Mouse (Mus musculus): Measurements from ENCODE around the gene Irs3.
"Not testable (repeated sequence)": the region's sequence is repeated elsewhere in the genome, so short reads cannot be mapped to it uniquely, and the experiment has no call there.

The Irs3 gene

GRCm38 (mm10) chr5:137614921-137615320 lies 30.6 kb downstream of the Irs3 start:
- not testable (repeated sequence) for DNase-seq

GRCm38 (mm10) chr5:137613550-137613949 lies 32.0 kb downstream of the Irs3 start, which contains the start of gene Pcolce:
Gene Pcolce, minus strand, starts transcription at chr5:137613784.
- no peak for DNase-seq

GRCm38 (mm10) chr5:137613076-137613475 lies 32.4 kb downstream of the Irs3 start:
- DNase-seq = no peak

- no peak for DNase-seq
Measured at GRCm38 (mm10) chr5:137611245-137611602, 34.3 kb downstream of the Irs3 start.

GRCm38 (mm10) chr5:137610548-137611244 lies 34.8 kb downstream of the Irs3 start:
- no peak for DNase-seq

- no peak for DNase-seq
Measured at GRCm38 (mm10) chr5:137610056-137610455, 35.5 kb downstream of the Irs3 start.

DNA sequence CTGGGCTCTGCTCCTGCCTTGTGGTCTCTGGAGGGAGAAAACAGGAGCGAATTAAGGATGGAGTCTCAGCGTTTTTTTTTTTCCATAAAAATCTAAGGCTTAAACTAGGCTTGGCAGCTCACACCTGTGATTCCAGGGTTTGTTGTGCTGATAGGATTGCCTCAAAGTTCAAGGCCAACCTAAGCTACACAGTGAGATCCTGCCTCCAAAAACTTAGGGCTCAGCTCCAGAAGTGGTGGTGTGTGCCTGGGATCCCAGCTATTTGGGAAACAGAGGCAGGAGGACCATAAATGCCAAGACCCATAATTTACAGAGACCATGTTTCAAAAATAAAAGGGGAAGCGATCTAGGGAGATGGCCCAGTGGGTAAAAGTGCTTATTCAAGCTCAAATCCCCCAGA lies 36.2 kb downstream of the Irs3 start:
- no peak for DNase-seq

GRCm38 (mm10) chr5:137608654-137609190 lies 36.8 kb downstream of the Irs3 start:
- DNase-seq = no peak

GRCm38 (mm10) chr5:137607860-137608653 lies 37.5 kb downstream of the Irs3 start:
- DNase-seq = no peak

DNA sequence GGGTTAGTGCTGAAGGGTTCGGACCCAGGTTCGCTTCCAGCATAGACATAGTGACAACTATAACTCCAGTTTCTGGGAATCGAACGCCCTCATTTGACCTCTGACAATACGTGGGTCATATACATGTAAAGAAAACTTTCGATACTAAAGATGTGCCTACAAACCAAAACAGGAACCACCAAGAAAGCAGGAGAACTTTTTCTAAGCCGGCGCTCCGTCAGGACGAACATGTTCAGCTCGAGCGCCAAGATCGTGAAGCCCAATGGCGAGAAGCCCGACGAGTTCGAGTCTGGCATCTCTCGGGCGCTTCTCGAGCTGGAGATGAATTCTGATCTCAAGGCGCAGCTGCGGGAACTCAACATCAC lies 44.2 kb downstream of the Irs3 start:
- DNase-seq = peak in 1 of 2 experiments; percentile 19

DNA sequence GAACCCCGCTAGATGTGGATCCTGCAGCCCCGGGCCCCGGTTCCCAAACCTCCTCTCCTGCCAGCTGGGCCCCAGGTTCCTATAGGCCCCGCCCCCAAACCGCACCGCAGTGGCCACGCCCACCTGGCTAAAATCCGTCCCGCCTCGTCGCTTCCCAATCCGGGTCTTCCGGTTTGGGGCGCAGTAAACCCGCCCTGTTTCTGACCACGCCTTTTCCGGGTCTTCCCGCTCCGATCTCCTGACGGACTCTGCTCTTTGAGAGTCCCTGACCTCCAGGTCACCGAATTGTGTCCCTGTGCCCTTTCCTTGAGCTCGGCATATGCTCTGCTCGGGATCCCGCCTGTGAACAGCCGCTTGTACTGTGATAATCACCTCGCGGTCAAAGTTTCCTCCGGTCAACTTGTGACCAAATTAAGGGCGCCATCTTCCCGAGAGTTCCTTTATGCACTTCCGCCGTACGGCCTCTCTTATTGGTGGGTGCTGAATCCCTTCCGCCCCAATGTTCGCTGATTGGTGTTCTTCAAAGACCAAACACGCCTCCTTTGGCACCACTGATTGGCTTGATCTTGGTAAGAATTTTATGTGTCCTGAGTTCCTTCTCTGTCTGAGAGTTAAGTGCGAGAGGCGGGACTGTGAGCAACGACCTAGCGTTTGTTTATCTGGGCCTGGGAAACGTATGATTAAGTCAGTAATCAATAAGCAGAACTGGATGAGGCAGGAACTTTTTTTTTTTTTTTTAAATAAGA lies 44.7 kb downstream of the Irs3 start, which contains the start of gene Mospd3:
TSS of gene Mospd3 (minus strand) at position 440 of the 746 bp plus-strand sequence.
- peak; percentile 93 to 95 for DNase-seq

DNA sequence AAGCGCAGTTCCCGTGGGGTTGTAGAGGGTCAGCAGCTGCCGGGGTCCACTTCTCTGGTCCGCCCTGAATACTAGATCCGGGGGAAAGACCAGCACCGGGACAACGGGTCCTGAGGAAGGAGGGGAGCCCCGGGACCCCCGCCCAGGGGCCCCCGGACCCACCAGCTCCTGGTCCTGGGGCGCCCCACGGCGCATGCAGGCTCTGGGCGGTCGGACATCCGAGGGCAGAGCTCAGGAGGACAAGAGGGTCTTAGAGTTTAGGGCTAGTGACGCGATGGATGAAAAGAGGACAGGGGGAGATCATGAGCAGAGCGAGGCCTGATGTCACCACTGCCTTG lies 45.3 kb downstream of the Irs3 start:
- DNase-seq = no peak

GRCm38 (mm10) chr5:137599600-137599999 lies 45.9 kb downstream of the Irs3 start:
- DNase-seq = no peak

GRCm38 (mm10) chr5:137598100-137598826 lies 47.3 kb downstream of the Irs3 start:
- DNase-seq = no peak

- DNase-seq = no peak
Measured at GRCm38 (mm10) chr5:137597625-137598024, 47.9 kb downstream of the Irs3 start.

GRCm38 (mm10) chr5:137596601-137597261 lies 48.8 kb downstream of the Irs3 start:
- DNase-seq = no peak

- no peak for DNase-seq
Measured at GRCm38 (mm10) chr5:137595921-137596320, 49.6 kb downstream of the Irs3 start.

All from cerebellum, postnatal 36 days (tissue).